Mouse (Mus musculus): ENCODE results near the gene Tstd2.

DNA sequence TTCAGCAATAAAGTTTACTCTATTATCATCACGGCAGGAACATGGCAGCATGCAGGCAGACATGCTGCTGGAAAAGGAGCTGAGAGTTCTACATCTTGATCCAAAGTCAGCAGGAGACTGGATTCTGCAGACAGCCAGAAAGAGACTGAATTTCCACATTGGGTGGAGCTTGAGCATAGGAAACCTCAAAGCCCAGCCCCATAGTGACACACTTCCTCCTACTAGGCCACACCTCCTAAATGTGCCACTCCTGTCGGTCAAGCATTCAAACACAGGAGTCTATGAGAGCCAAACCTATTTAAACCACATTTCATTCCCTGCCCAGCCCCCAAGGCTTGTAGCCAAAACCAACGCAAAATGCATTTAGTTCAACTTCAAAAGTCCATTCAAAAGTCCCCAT lies 48.0 kb upstream of the Tstd2 start:
- TF ChIP-seq CTCF (IDR thresholded peaks at IDR 0.05 in 2 of 3, conservative IDR thresholded peaks at IDR 0.05 in 1 of 3; ENCODE audit: control insufficient read depth in 1 of 3, insufficient read depth in 1 of 3, low read depth in 2 of 3, low read length in 3 of 3, poor library complexity in 1 of 3, severe bottlenecking in 1 of 3) = no peak
- TF ChIP-seq ZNF384 (IDR thresholded peaks at IDR 0.05; ENCODE audit: low read depth, low read length) = no peak
- no peak for TF ChIP-seq EP300 (IDR thresholded peaks at IDR 0.05; ENCODE audit: low read depth in 1 of 2, low read length in 2 of 2)
- TF ChIP-seq GABPA (IDR thresholded peaks at IDR 0.05; ENCODE audit: low read depth, low read length) = no peak
- no peak for TF ChIP-seq NELFE (IDR thresholded peaks at IDR 0.05; ENCODE audit: low read depth, low read length)
- TF ChIP-seq TCF12 (IDR thresholded peaks at IDR 0.05; ENCODE audit: low read depth, low read length) = no peak
- no peak for TF ChIP-seq POLR2AphosphoS2 (IDR thresholded peaks at IDR 0.05; ENCODE audit: low read length)
- no peak for TF ChIP-seq RAD21 (IDR thresholded peaks at IDR 0.05; ENCODE audit: low read depth, low read length)

Data from MEL (cell line).